Mouse (Mus musculus): ENCODE results near the gene Kdm5b.
"Not testable (repeated sequence)": the region's sequence is repeated elsewhere in the genome, so short reads cannot be mapped to it uniquely, and the experiment has no call there.

DNA sequence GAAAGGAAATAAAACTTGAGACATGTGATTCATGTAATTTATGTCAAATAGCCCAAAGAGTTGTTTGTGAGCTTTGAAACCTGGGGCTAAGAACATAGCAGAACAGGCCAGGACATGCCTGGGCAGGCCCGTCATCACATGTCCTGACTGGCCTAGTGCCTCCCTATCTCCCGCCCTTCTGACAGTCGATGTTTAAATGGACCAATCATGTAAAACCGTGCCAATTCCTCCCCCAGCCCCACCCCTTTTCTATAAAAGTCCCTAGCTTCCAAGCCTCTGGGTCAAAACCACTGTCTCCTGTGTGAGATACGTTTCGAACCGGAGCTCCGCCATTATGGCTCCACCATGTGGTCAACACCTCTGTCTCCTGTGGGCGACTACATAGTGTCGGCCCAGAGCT is 26.3 kb upstream of the Kdm5b start:
- TF ChIP-seq EP300, CTCF (IDR thresholded peaks at IDR 0.05; ENCODE audit: low read depth): not testable (repeated sequence)

Data from liver, postnatal 0 days (tissue).